Mouse (Mus musculus): ENCODE measurements around the gene Tmem222.

Tmem222 gene

DNA sequence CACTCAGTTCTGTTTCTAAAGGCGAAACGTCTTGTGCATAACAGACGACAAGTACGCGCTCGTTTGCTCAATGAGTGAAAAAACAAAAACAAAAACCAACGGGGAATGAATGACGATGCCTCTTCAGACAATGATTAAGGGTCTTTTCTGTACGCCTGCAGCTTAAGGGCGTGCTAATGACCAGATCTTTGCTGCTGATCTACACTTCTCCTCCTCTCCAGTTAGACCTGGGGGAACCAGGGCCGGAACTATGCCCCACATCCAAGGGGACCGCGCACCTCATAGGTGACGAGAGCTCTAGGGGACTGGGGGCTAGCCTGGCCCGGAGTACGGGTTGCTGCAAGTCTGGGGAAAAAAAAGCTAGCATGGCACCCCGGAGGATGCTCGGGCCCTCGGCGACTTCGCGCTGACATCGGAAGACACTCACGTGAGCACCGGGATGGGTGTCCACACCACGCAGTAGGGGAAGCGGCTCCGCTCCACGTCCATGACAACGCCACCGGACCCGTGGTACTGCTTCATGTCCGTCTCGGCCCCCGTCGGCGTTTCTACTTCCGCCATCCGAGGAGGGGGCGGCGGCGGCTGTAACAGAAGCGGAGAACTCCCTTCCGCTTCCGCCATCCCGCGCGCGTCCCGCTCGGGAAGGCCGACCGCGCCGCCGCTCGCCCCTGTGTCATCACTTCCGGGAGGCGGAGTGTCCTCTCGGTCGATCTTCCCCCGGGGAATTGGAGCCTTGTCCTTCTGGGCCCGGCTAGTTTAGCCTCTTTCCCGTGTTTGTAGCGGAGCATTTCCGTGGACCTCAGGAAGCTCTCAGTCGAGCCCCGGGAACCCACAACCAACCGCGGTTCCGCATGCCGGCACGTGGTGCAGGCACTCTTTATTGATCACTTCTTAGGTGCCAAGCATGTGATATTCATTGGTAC is at the start of gene Tmem222:
Tmem222 (minus strand) TSS at position 689 of the 923 bp plus-strand sequence.
- DNase-seq (ENCODE audit: low spot score), result peak; percentile 93

DNA sequence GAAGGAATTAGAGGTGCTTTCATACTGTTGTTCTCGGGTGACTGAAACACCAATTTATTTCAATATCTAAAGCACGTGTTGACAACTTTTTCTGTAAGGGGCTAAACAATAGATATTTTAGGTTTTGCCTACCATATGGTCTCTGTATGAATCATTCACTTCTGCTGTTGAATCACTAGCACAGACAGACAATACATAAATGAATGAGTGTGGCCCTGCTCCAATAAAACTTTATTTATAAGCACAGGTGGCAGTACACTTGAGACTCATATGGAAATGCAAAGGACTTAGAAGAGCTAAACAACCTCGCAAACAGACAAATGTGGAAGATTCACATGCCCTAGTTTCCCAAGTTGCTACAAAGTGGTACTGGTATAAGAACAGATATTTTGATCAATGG is 42.1 kb upstream of the Tmem222 start:
- no peak for DNase-seq (ENCODE audit: low spot score)

DNA sequence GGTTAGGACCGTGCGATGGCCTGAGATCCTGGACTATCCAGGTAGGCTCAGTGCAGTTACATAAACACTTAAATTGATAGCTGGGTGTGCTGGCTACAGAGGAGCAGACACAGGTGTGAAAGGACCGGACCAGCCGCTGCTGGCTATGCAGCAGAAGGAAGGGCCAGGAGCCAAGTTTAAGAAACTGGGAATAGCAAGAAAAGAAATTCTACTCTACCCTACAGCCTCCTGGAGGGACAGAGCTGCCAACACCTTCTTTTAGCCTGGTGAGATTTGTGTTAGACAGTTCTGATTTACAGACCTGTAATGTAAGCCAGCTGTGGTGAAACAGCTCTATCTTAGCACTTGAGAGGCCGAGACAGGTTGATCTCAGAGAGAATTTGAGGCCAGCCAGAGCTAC is 38.4 kb upstream of the Tmem222 start:
- DNase-seq (ENCODE audit: low spot score), result no peak

DNA sequence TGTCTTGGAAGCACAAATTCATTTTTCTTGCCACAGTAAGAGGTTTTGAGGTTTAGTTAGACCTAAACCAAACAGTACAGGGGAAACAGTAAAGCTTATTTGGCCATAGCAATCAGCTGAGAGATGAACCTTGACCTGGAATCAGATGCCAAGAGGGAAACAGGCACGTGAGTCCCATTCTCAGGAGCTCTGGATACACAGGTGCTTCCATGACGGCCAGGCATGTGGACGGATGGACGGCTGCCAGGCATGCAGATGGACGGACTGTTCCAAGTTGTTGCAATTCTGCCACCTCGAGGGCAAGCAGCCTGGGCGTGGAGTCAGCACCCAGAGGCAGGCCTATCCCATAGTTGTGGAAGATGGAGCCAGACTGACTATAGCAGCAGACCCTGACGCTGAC is 37.3 kb upstream of the Tmem222 start:
- peak; percentile 63 for DNase-seq (ENCODE audit: low spot score)

DNA sequence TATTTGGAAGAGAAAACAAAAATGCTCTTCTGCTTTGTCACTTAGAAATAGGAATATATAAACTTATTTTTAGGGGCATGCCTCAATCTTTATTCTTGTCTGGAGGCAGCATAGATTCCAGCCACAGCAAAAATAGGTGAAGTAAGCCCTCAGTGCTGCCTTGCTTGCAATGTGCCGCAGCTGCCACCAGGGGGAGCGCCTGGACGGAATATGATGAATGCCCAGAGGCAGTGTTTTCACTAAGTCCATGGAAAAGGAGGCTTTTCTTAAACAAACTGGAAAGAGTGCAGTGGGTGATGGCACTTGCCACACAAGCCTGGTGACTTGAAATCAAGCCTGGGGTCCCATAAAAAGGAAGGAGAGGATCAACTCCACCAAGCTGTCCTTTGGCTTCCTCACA is 32.4 kb upstream of the Tmem222 start:
- DNase-seq (ENCODE audit: low spot score), result peak; percentile 69

DNA sequence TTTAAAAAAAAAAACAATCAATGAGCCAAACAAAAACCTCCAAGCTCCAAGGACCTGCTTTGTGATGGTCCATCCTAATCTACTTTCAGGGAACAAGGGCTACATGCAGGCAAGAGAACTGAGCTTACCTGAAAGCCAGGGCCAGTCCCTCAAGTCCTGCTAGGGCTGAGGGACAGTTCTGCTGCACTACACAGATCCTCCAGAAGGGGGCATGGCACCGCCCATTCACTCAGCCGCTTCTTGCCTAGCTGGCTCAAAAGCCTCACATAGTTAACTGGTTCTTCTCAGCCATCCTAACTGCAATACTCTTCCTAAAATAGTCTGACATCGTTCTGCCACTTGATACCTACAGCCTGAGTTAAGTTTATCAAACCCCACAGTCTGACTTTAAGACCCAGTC is 29.7 kb upstream of the Tmem222 start:
- DNase-seq (ENCODE audit: low spot score), result no peak

DNA sequence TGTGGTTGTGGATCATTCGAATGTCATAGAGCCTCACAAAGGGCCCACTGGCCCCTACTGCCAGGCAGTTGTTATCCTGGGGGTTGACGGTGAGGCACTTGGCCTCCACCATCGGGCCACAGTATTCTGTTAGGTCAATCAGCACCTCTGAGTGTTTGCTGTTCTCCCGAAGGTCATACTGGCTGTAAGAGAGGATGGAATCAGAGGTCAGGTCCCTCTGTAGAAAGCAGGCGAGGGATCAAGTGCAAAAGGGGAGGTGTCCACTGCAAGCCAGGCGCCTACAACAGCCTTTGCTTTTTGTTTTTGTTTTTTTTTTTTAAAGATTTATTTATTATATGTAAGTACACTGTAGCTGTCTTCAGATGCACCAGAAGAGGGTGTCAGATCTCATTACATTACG is 28.2 kb upstream of the Tmem222 start:
- DNase-seq (ENCODE audit: low spot score), result no peak

DNA sequence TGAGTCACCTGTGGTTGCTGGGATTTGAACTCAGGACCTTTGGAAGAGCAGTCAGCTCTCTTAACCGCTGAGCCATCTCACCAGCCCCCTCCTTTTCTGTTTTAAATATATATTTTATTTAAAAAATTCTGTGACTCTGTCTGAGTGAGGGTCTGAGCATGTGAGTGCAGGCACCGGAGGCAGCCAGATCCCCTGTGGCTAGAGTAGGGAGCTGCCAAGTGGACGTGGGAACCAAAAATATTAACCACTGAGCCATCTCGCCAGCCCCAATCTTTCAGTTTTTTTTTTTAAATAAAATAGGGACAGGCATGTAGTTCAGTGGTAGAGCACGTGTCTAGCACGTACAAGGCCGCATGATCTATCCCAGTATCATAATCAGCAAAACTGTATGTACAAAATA is 27.2 kb upstream of the Tmem222 start:
- DNase-seq (ENCODE audit: low spot score), result no peak

DNA sequence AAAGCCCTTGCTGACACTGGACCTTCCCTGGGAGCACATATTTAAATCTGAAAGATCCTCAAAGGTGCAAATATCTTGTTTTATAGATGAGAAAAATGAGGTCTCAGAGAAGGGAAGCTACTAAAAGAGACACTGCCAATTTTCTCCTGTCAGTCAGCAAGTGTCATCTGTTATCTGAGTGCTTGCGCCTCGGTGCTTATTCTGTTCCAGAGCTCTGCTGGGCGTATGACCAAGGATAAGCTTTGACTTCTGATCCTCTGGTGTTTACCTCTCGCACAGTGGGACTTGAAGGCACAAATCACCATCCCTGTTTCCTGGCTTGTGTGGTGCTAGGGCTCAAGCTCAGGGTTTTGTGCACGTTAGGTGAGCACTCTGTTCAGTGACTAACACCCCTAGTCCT is 25.1 kb upstream of the Tmem222 start:
- no peak for DNase-seq (ENCODE audit: low spot score)

DNA sequence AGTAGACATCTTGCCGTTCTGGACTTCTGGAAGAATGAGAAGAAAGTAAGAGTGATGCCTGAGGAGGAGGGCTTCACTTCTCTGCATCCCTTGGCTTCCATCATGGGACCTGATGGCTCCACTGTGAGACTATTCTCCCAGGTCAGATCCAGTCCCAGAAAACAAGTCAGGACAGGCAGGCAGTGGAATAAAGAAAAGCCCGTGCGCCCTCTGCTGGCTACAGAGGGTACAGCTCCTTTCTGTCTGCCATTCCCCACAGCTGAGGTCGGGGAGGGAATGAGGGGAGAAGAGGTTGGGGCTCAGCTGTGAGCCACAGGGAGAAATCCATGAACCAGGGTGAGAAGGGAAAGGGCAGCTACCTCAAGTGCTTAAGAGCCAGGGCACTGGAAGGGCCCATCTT is 24.2 kb upstream of the Tmem222 start:
- no peak for DNase-seq (ENCODE audit: low spot score)

DNA sequence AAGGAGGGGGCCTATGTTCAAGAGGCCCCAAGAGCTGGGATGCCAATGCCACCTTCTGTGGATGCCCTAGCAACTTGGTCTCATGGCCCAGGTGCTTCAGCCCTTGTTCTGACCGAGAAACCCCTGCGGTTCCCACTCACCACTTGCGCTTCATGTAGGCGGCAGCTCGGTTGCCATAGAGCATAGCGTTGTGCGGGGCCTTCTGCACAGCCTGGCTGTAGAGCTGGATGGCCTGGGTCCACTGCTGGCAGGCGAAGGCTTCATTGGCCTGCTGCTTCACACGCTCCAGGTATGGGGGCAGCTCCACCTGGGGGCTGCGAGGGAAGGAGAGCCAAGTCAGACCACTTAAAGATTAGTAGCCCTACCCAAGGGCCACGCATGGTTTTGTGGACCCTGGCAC is 22.8 kb upstream of the Tmem222 start:
- no peak for DNase-seq (ENCODE audit: low spot score)

DNA sequence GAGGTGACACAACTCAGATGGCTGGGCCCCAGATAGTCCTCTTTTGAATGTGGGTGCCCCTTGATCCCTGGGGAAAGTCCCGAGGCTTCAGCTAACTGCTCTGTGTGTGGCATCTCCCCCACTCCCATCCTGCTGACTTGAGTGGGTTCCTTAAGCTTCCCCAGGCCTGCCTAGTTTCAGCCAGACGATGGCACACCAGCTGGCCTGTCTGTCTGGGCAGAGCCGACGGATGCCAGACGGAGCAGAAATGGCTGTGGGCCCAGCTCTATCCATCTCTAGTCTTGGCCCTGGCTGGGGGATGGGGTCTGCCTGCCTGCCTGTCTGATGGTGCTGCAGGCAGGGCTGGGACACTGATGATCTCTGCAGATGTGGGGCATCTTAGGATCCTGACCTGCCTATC is 22.1 kb upstream of the Tmem222 start:
- no peak for DNase-seq (ENCODE audit: low spot score)

DNA sequence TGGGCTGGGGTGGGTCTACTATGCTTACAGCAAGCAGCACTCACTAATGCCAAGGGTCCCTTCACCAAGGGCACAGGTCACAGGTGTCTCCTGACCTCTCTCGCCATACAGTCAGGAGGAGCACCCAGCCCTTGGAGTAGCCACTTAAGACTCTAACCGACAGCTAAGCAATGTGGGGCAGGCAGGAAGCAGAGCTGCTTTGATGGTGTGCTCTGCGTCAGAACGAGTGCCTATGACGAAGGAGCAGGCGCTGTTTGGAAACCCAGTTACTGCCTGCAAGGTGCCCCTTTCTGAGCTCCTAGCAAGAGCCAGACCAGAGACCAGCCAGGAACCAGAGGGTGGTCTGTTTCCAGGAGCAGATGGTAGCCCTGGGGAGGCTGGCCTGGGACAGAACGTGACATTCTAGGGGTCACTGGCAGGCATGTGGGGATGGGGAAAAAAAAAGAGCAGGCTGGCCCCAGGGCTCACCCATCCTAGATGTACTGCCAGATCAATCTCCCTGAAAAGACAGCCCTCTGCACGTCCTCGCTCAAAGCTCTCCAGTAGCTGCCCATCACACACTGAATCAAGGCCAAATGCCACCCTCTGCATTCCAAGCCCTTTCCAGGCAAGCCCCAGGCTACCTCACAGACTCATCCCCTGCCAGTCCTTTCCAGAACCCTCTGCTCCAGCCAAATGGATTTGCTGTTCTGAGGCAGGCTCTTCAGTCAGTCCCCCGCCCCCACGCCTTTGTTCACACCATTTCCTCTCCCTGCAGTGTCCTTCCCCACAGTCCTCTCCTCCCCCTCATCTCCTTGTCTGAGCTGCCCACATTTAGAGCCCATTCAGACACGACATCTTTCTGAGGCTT is 21.1 kb upstream of the Tmem222 start:
- DNase-seq (ENCODE audit: low spot score), result no peak

DNA sequence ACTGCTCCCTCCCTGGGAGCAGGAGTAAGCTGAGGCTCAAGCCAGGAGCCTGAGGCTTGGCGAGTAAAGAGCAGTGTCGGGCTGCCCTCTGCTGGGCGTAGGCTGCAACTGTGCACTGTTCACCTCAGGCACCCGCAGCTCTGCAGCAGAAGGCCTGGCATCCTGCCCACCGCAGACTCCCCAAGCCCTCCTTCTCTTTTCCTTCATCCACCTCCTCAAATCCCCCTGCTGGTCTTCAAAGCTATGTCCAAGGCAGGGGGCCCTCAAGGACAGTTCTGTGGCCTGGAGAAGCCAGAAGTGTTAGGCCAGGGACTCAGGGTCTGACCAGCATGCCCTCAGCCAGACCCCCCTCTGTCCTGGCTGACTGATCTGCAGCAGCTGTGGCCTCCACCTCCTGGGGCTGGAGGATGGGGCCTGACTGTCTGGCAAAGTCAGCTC is 20.2 kb upstream of the Tmem222 start:
- peak; percentile 64 for DNase-seq (ENCODE audit: low spot score)

DNA sequence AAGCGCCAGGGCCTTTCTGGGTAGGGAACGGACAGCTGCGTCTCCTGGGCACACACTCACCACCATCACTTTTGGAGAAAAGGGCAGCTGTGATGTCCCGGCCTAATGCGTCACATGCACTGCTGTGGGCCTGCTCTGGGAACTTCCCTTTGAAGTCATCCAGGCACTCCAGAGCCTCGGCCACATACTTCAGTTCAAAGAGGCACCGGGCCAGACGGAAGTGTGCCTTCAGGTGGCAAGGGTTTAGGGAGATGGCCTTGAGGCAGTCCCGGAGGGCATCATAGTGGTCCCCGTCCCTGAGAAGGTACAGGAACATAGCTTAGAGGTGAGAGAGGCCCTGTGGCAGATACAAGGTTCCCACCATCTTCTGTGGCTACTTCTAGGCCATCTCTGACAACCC is 19.8 kb upstream of the Tmem222 start:
- DNase-seq (ENCODE audit: low spot score), result no peak

DNA sequence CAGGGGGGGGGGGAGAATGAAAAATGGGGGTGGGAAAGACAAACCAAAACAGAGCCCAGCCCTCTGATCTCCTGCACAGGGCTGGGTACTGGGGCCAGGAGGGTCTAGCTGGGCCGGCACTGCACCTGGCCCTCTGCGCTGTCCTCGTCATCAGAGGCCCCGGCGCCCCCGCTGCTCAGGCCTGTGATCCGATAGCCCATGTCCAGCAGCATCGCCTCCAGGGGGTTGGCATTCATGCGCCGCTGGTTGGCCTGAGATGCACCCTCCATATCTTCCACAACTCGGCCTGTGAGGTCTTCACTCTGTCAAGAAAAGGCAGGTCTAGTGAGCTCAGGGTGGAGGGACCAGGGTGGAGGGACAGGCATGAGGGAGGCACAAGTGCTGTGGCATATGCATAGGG is 16.5 kb upstream of the Tmem222 start:
- DNase-seq (ENCODE audit: low spot score), result no peak

DNA sequence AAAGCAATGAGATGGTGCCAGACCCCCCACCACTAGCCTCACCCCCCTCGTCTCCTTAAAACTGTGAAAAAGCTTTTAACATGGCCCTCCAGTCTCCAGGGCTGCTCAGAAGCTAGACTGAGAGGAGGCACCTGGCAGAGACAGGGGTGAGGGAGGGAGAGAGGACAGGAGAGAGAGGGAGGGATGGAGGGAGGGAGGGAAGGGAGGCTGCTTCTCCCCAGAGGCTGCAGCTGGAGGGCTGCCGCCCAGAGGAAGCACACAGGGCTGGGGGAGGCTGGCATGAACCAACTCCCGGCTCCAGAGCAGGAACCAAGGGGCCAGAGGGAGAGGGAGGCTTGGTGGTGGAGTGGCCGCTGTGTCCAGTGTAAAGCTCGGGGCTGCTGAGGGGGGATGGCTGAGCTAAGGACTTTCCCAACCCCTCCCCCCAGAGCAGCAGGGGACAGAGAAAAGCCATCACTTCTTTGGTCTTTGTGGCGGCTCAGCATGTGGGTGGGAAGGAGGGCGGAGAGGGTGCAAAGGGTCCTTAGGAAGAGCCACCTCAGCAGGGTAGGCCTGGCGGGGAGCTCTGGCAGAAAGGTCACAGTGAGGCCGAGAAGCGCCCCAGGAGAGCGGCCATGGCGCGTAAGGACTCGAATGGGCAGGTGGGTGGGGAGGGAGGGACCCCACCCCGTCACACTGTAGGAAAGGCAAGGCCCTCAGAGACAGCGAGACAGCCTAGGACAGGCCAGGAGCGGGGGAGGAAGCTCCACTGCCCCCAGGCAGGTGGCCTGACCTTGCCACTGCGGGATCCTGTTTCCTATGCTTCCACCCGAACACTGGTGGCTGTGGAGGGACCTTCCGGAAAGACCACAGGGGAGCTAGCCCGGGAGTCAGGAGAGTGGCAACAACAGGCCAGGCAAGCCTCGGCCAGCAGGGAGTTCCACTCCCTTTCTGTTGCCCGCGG is 15.6 kb upstream of the Tmem222 start:
- DNase-seq (ENCODE audit: low spot score), result no peak

DNA sequence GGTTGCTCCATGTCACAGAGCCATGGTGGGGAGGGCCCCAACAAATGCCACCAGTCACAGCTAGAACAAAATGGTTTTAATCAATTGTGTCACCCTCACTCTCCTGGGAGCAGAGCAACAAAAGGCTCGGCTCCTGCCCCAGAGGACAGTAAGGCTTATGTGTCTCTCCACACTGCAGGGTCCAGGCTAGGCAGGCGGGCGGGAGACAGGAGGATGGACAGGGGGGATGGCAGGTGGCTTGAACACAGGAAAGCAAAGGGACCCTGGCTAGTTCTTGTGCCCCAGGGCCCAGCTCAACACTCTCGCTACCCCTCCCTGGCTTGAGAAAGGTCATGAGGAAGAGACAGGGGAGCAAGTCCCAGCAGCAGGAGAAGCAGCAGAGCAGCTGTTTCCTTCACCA is 14.8 kb upstream of the Tmem222 start:
- DNase-seq (ENCODE audit: low spot score), result no peak

DNA sequence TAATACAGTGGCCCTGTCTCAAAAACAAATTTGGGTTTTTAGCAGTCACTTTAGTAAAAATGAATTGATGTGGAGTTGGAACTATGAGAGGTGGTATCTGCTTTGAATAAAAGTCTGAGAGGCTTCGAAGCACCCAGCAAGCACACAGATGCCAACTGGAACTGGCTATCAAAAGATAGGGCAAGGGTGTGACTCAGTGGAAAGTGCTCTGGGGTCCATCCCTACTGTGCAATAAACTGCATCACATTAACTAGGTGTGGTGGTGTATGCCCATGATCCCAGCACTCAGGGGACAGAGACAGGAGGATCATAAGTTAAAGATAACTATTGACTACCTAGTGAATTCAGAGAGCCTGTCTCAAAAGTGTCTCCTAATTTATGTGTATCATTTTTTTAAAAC is 13.7 kb upstream of the Tmem222 start:
- no peak for DNase-seq (ENCODE audit: low spot score)

DNA sequence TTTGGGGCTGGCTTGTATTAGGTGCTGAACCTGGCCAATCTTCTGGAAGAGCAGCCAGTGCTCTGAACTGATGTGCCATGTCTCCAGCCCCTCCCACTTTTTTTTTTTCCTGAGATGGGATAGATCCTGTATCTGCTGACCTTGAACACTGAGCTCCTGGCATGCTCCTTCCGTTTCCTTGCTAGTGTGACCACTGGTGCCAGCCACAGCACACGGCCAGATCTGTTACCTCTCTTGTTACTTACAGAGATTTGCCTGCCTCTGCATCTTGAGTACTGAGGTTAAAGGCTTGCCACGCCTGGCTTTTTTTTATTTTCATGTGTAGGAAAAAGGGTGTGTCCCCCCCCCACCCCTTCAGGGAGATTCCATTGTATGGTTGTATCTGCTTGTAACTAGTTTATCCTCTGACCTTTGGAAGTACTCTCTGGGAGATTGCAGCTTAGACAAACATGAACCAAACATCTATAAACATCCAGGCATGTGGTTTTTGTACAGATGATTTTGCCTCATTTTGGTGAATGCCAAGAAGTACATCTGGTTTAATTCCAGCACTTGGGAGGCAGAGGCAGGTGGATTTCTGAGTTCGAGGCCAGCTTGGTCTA is 9.0 kb upstream of the Tmem222 start:
- DNase-seq (ENCODE audit: low spot score), result peak; percentile 78

DNA sequence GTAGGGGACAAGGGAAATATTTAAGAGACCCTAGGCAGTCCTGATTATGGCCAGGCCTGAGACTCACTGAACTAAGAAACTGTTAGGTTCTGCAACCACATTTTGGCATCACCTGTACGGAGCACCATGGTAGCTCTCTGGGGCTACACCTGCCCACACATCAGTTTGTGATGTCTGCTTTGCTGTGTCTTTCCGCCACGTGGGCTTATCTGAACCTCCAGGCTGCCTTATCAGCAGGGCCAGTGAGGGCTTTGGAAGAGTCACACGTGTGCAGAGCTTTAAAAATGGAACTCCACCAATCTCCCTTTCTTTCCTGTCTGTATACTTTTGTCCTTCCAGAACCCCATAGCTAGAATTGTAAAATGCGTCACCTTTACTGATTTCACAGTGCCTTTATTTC is 8.4 kb upstream of the Tmem222 start:
- DNase-seq (ENCODE audit: low spot score), result no peak

DNA sequence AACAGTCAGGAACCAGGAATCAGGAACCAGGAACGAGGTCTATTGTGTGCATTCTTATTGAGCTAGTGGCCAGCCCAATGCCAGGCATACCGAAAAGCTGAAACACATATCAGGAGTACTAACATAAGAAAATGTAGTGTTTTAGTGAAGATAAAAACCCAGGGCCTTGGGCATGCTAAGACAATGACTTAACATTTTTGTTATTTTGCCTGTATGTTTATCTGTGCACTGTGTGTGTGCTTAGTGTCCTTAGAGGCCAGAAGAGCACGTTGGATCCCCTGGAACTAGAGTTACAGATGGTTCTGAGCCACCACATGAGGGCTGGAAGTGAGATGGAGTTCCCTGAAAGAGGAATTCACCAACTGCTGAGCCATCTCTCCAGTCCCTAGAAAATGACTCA is 7.7 kb upstream of the Tmem222 start:
- DNase-seq (ENCODE audit: low spot score), result no peak
